Mouse (Mus musculus): ENCODE results near the gene Cluap1. TPM values are rescaled to one million over a fixed set of nuclear protein-coding genes. Genes with fewer than 3 reads are reported as not detected.
"Not testable (repeated sequence)": the region's sequence is repeated elsewhere in the genome, so short reads cannot be mapped to it uniquely, and the experiment has no call there.

Cluap1 gene
- polyA plus RNA-seq, 1 experiment from 2014 or later, result 26.3 TPM

- Histone ChIP-seq H3K9ac (no peak overlapping the region), H3K27me3 (no peaks in the 10 kb centered on the region), H3K27ac (no peak overlapping the region), H3K36me3 (no peaks in the 10 kb centered on the region), H3K4me2 (no peak overlapping the region), H3K4me1 (no peaks in the 10 kb centered on the region), H3K9me3 (replicated peaks) (no peaks in the 10 kb centered on the region), H3K4me3 (replicated peaks) (no peak overlapping the region)
- 85% methylated on average over 6 of the region's 6 CpGs for WGBS
- no peak for ATAC-seq (replicated peaks; ENCODE audit: low FRiP score)
These were observed 47.8 kb downstream of the Cluap1 start for GRCm38 (mm10) chr16:3956369-3956768.

GRCm38 (mm10) chr16:3959261-3959660 lies 50.7 kb downstream of the Cluap1 start:
- 61% methylated on average over 2 of the region's 2 CpGs for WGBS
- no peak overlapping the region for H3K4me3 ChIP-seq (replicated peaks)

GRCm38 (mm10) chr16:3964990-3965389 lies 56.4 kb downstream of the Cluap1 start:
- H3K4me1 ChIP-seq, result no peaks in the 10 kb centered on the region
- H3K27me3 ChIP-seq, result no peaks in the 10 kb centered on the region
- WGBS, result 67% methylated on average over 10 of the region's 10 CpGs
- no peak overlapping the region for H3K27ac ChIP-seq
- no peak overlapping the region for H3K4me2 ChIP-seq
- no peak overlapping the region for H3K9ac ChIP-seq
- H3K9me3 ChIP-seq (replicated peaks), result no peaks in the 10 kb centered on the region
- peak; percentile 36; the same call in 1 of the 2 replicates for ATAC-seq (replicated peaks; ENCODE audit: low FRiP score)
- no peaks in the 10 kb centered on the region for H3K36me3 ChIP-seq
- no peak overlapping the region for H3K4me3 ChIP-seq (replicated peaks)

More at GRCm38 (mm10) chr16:3959261-3959660, 50.7 kb downstream of the Cluap1 start:
- Histone ChIP-seq H3K27ac (no peak overlapping the region), H3K4me1 (no peaks in the 10 kb centered on the region), H3K36me3 (no peaks in the 10 kb centered on the region), H3K9me3 (replicated peaks) (no peaks in the 10 kb centered on the region), H3K27me3 (no peaks in the 10 kb centered on the region), H3K4me2 (no peak overlapping the region), H3K9ac (no peak overlapping the region)
- ATAC-seq (replicated peaks; ENCODE audit: low FRiP score), result no peak

- Histone ChIP-seq H3K9ac (no peak overlapping the region), H3K4me1 (no peaks in the 10 kb centered on the region), H3K9me3 (replicated peaks) (no peaks in the 10 kb centered on the region), H3K27me3 (no peaks in the 10 kb centered on the region), H3K4me2 (no peak overlapping the region), H3K4me3 (replicated peaks) (no peak overlapping the region), H3K27ac (no peak overlapping the region), H3K36me3 (no peaks in the 10 kb centered on the region)
- ATAC-seq (replicated peaks; ENCODE audit: low FRiP score), result no peak
- 82% methylated on average over 3 of the region's 3 CpGs for WGBS
These were observed 56.9 kb downstream of the Cluap1 start for GRCm38 (mm10) chr16:3965534-3965933.

- ATAC-seq (replicated peaks; ENCODE audit: low FRiP score); H3K4me3 ChIP-seq (replicated peaks); H3K9me3 ChIP-seq (replicated peaks); H3K9ac ChIP-seq; H3K4me2 ChIP-seq; H3K27ac ChIP-seq; H3K27me3 ChIP-seq: not testable (repeated sequence)
- peaks cover 16% of the 10 kb centered on the region for H3K4me1 ChIP-seq
- WGBS, result 91% methylated on average over 19 of the region's 19 CpGs
- peaks cover 18% of the 10 kb centered on the region for H3K36me3 ChIP-seq
These were observed 65.9 kb downstream of the Cluap1 start for GRCm38 (mm10) chr16:3974456-3974855.

- peak overlapping the region; percentile 38 for H3K4me2 ChIP-seq
- no peak overlapping the region for H3K27ac ChIP-seq
- H3K4me3 ChIP-seq (replicated peaks), result peak overlapping the region; percentile 16; the same call in 1 of the 2 replicates
- H3K4me1 ChIP-seq, result peaks cover 16% of the 10 kb centered on the region
- no peak overlapping the region for H3K9ac ChIP-seq
- no peaks in the 10 kb centered on the region for H3K27me3 ChIP-seq
- peaks cover 30% of the 10 kb centered on the region for H3K36me3 ChIP-seq
- ATAC-seq (replicated peaks; ENCODE audit: low FRiP score), result peak; percentile 27; the same call in 1 of the 2 replicates
- H3K9me3 ChIP-seq (replicated peaks), result no peaks in the 10 kb centered on the region
- WGBS, result 80% methylated on average over 7 of the region's 7 CpGs
These were observed 67.1 kb downstream of the Cluap1 start for GRCm38 (mm10) chr16:3975658-3976057.

- peak; percentile 66 for ATAC-seq (replicated peaks; ENCODE audit: low FRiP score)
- peaks cover 36% of the 10 kb centered on the region for H3K36me3 ChIP-seq
- no peaks in the 10 kb centered on the region for H3K9me3 ChIP-seq (replicated peaks)
- peak within 1 kb of the TSS; percentile 16 for H3K4me3 ChIP-seq (replicated peaks)
- peak within 1 kb of the TSS; percentile 54 for H3K27ac ChIP-seq
- H3K4me2 ChIP-seq, result peak within 1 kb of the TSS; percentile 38
- H3K27me3 ChIP-seq, result no peaks in the 10 kb centered on the region
- H3K4me1 ChIP-seq, result peaks cover 16% of the 10 kb centered on the region
- 31% methylated on average over 4 of the region's 4 CpGs for WGBS
- H3K9ac ChIP-seq, result no peak within 1 kb of the TSS
These were observed 67.7 kb downstream of the Cluap1 start, which contains the start of gene Nlrc3 for GRCm38 (mm10) chr16:3976251-3976671. Gene Nlrc3, minus strand, starts transcription at chr16:3976632.

- WGBS, result 40% methylated on average over 3 of the region's 3 CpGs
- peak overlapping the region; percentile 38 for H3K4me2 ChIP-seq
- H3K27me3 ChIP-seq, result no peaks in the 10 kb centered on the region
- peak overlapping the region; percentile 54 for H3K27ac ChIP-seq
- ATAC-seq (replicated peaks; ENCODE audit: low FRiP score), result peak; percentile 40
- H3K9ac ChIP-seq, result no peak overlapping the region
- no peak overlapping the region for H3K4me3 ChIP-seq (replicated peaks)
- H3K9me3 ChIP-seq (replicated peaks), result no peaks in the 10 kb centered on the region
- peaks cover 41% of the 10 kb centered on the region for H3K36me3 ChIP-seq
- H3K4me1 ChIP-seq, result peaks cover 16% of the 10 kb centered on the region
These were observed 68.1 kb downstream of the Cluap1 start for GRCm38 (mm10) chr16:3976712-3977111.

GRCm38 (mm10) chr16:3982173-3982572 lies 73.6 kb downstream of the Cluap1 start:
- Histone ChIP-seq H3K4me3 (replicated peaks) (no peak overlapping the region), H3K27me3 (no peaks in the 10 kb centered on the region), H3K4me2 (no peak overlapping the region), H3K9ac (no peak overlapping the region), H3K9me3 (replicated peaks) (no peaks in the 10 kb centered on the region), H3K27ac (no peak overlapping the region), H3K4me1 (peaks cover 3% of the 10 kb centered on the region), H3K36me3 (peaks cover 95% of the 10 kb centered on the region)
- 89% methylated on average over 4 of the region's 4 CpGs for WGBS
- no peak for ATAC-seq (replicated peaks; ENCODE audit: low FRiP score)

GRCm38 (mm10) chr16:3983146-3983700 lies 74.6 kb downstream of the Cluap1 start:
- H3K9me3 ChIP-seq (replicated peaks), result no peaks in the 10 kb centered on the region
- H3K4me2 ChIP-seq, result no peak overlapping the region
- H3K4me3 ChIP-seq (replicated peaks), result no peak overlapping the region
- no peaks in the 10 kb centered on the region for H3K27me3 ChIP-seq
- H3K9ac ChIP-seq, result no peak overlapping the region
- WGBS, result 75% methylated on average over 7 of the region's 7 CpGs
- H3K36me3 ChIP-seq, result peaks cover 100% of the 10 kb centered on the region
- H3K27ac ChIP-seq, result no peak overlapping the region
- H3K4me1 ChIP-seq, result no peaks in the 10 kb centered on the region
- ATAC-seq (replicated peaks; ENCODE audit: low FRiP score), result no peak

- ATAC-seq (replicated peaks; ENCODE audit: low FRiP score), result no peak
- Histone ChIP-seq H3K9me3 (replicated peaks) (no peaks in the 10 kb centered on the region), H3K4me1 (no peaks in the 10 kb centered on the region), H3K36me3 (peaks cover 99% of the 10 kb centered on the region), H3K4me3 (replicated peaks) (no peak overlapping the region), H3K27ac (no peak overlapping the region), H3K4me2 (no peak overlapping the region), H3K9ac (no peak overlapping the region), H3K27me3 (no peaks in the 10 kb centered on the region)
- WGBS, result 96% methylated on average over 4 of the region's 4 CpGs
These were observed 79.8 kb downstream of the Cluap1 start for GRCm38 (mm10) chr16:3988410-3988809.
